Comparison of ENCODE assay signal across 19 mouse cellular contexts in genomic region chr8:12324561-12324960, GRCm38 (mm10). TPM values are rescaled to one million over a fixed set of nuclear protein-coding genes. Genes with fewer than 3 reads are reported as not detected.
A peak's percentile ranks its signal among the peaks of the same experiment; 100 is the strongest.
DNase-seq lines count a peak whose midpoint lies in the region; ATAC-seq and TF ChIP-seq lines count a peak whose summit lies in the region.
"Had no signal": no experiment of that assay in that cellular context is flagged by ENCODE, and none has a peak within 500 bp of the region (broad histone marks: within the 10 kb centered on the region; RNA-seq: fewer than 3 reads in every experiment).

No protein-coding gene starts in this region.

- no peaks in the 10 kb centered on the region for H3K36me3 ChIP-seq in midbrain, embryonic 10.5 days
- H3K36me3 ChIP-seq in midbrain, embryonic 11.5 days (ENCODE audit: control insufficient read depth, insufficient read depth, low read length) = no peaks in the 10 kb centered on the region
- H3K36me3 ChIP-seq in forebrain, embryonic 15.5 days = no peaks in the 10 kb centered on the region
- H3K36me3 ChIP-seq in hindbrain, embryonic 14.5 days (replicated peaks; ENCODE audit: control insufficient read depth, insufficient read depth) = no peaks in the 10 kb centered on the region
- no peaks in the 10 kb centered on the region for H3K36me3 ChIP-seq in myocyte (ENCODE audit: control insufficient read depth, insufficient read depth)

- no peak for DNase-seq in midbrain, embryonic 10.5 days (ENCODE audit: low spot score)
- DNase-seq in midbrain, embryonic 11.5 days (ENCODE audit: low spot score, missing footprints) = no peak
- no peak for DNase-seq in hindbrain, embryonic 14.5 days (ENCODE audit: low spot score)
- no peak for DNase-seq in cerebellum, adult 8-10 months
- no peak for DNase-seq in cerebellum, postnatal 14 days
- DNase-seq: adrenal gland, adult 8-10 months; cerebellum, adult 18-20 months; gastrocnemius, postnatal 36 days; kidney, adult 9 months; liver; lung, adult 18-20 months; right cerebral cortex, postnatal 4 days had no signal

- no peak for ATAC-seq in midbrain, embryonic 11.5 days (ENCODE audit: low FRiP score)
- ATAC-seq in forebrain, embryonic 15.5 days (replicated peaks) = no peak
- no peak for ATAC-seq in hindbrain, embryonic 14.5 days (ENCODE audit: low FRiP score)
- ATAC-seq: CD4-positive, CD25-positive, alpha-beta regulatory T cell, adult 4 months; inflammation-experienced regulatory T-cells, adult 6 months had no signal

- no peak overlapping the region for H3K27ac ChIP-seq in midbrain, embryonic 10.5 days (replicated peaks)
- H3K27ac ChIP-seq in midbrain, embryonic 11.5 days (ENCODE audit: low read depth, low read length) = no peak overlapping the region
- H3K27ac ChIP-seq in forebrain, embryonic 15.5 days (replicated peaks) = peak overlapping the region; percentile 86
- 0 out of 2 replicates have a peak overlapping the region, but pooled peaks have one; percentile 4 for H3K27ac ChIP-seq in hindbrain, embryonic 14.5 days
- H3K27ac ChIP-seq: macrophage had no signal

- peaks cover 50% of the 10 kb centered on the region for H3K4me1 ChIP-seq in midbrain, embryonic 10.5 days
- peaks cover 34% of the 10 kb centered on the region for H3K4me1 ChIP-seq in midbrain, embryonic 11.5 days (ENCODE audit: control insufficient read depth, insufficient read depth, low read length)
- peaks cover 81% of the 10 kb centered on the region for H3K4me1 ChIP-seq in forebrain, embryonic 15.5 days
- peaks cover 48% of the 10 kb centered on the region for H3K4me1 ChIP-seq in hindbrain, embryonic 14.5 days (replicated peaks; ENCODE audit: control insufficient read depth, insufficient read depth, low read length)

- no peaks in the 10 kb centered on the region for H3K9me3 ChIP-seq in midbrain, embryonic 10.5 days (replicated peaks)
- no peaks in the 10 kb centered on the region for H3K9me3 ChIP-seq in midbrain, embryonic 11.5 days (ENCODE audit: control insufficient read depth, low read length)
- no peaks in the 10 kb centered on the region for H3K9me3 ChIP-seq in forebrain, embryonic 15.5 days
- no peaks in the 10 kb centered on the region for H3K9me3 ChIP-seq in hindbrain, embryonic 14.5 days (ENCODE audit: control insufficient read depth, low read length)

- 38% methylated on average over 10 of the region's 10 CpGs for WGBS in midbrain, embryonic 10.5 days
- WGBS in midbrain, embryonic 11.5 days = 31% methylated on average over 10 of the region's 10 CpGs
- 9% methylated on average over 10 of the region's 10 CpGs for WGBS in forebrain, embryonic 15.5 days
- 16% methylated on average over 10 of the region's 10 CpGs for WGBS in hindbrain, embryonic 14.5 days

- no peak for TF ChIP-seq POLR2A in myocyte (IDR thresholded peaks at IDR 0.05; ENCODE audit: insufficient read length, low read depth)

- peaks cover 100% of the 10 kb centered on the region for H3K27me3 ChIP-seq in midbrain, embryonic 10.5 days (ENCODE audit: low read depth, poor library complexity, severe bottlenecking)
- peaks cover 87% of the 10 kb centered on the region for H3K27me3 ChIP-seq in midbrain, embryonic 11.5 days (ENCODE audit: control insufficient read depth, insufficient read depth, low read length)
- 0 out of 2 replicates have a peak, but pooled peaks cover 6% of the 10 kb centered on the region for H3K27me3 ChIP-seq in forebrain, embryonic 15.5 days
- H3K27me3 ChIP-seq in hindbrain, embryonic 14.5 days (ENCODE audit: control insufficient read depth, insufficient read depth, low read length) = peaks cover 48% of the 10 kb centered on the region
- peaks cover 24% of the 10 kb centered on the region for H3K27me3 ChIP-seq in myocyte (ENCODE audit: control insufficient read depth, insufficient read depth, insufficient read length)

- H3ac ChIP-seq in myocyte (ENCODE audit: control insufficient read depth, insufficient read length) = no peak overlapping the region

- 0 out of 2 replicates have a peak overlapping the region, but pooled peaks have one; percentile 21 for H3K4me3 ChIP-seq in midbrain, embryonic 10.5 days
- H3K4me3 ChIP-seq in midbrain, embryonic 11.5 days (ENCODE audit: low read depth, low read length) = no peak overlapping the region
- H3K4me3 ChIP-seq in forebrain, embryonic 15.5 days = peak overlapping the region; percentile 20
- peak overlapping the region; percentile 6 for H3K4me3 ChIP-seq in hindbrain, embryonic 14.5 days (replicated peaks; ENCODE audit: low read length)
- H3K4me3 ChIP-seq in myocyte = no peak overlapping the region

- no peak overlapping the region for H3K4me2 ChIP-seq in midbrain, embryonic 11.5 days
- peak overlapping the region; percentile 33 for H3K4me2 ChIP-seq in forebrain, embryonic 15.5 days (replicated peaks)
- peak overlapping the region; percentile 16; the same call in 1 of the 2 replicates for H3K4me2 ChIP-seq in hindbrain, embryonic 14.5 days (replicated peaks)
- H3K4me2 ChIP-seq in myocyte (ENCODE audit: low read depth) = peak overlapping the region; percentile 24

- no peaks in the 10 kb centered on the region for H3K79me2 ChIP-seq in myocyte (ENCODE audit: control insufficient read depth, insufficient read depth)

- no peak overlapping the region for H3K9ac ChIP-seq in midbrain, embryonic 11.5 days (ENCODE audit: low read length)
- H3K9ac ChIP-seq in forebrain, embryonic 15.5 days (replicated peaks) = peak overlapping the region; percentile 37
- H3K9ac ChIP-seq in hindbrain, embryonic 14.5 days = no peak overlapping the region

TF ChIP-seq in myocyte, 11 proteins besides CTCF, POLR2A, EP300 and RAD21:
- TF ChIP-seq MYOG (IDR thresholded peaks at IDR 0.05; ENCODE audit: control insufficient read depth in 1 of 3, insufficient read depth in 1 of 3, insufficient read length in 2 of 3, low read depth in 2 of 3) = no peak
- TF ChIP-seq TCF12 (IDR thresholded peaks at IDR 0.05; ENCODE audit: insufficient read depth, poor library complexity, severe bottlenecking) = no peak
- TF ChIP-seq SRF (IDR thresholded peaks at IDR 0.05; ENCODE audit: control insufficient read depth, insufficient read length, low read depth) = no peak
- no peak for TF ChIP-seq E2F4 (IDR thresholded peaks at IDR 0.05; ENCODE audit: insufficient read depth)
- no peak for TF ChIP-seq MAX (IDR thresholded peaks at IDR 0.05; ENCODE audit: low read depth)
- TF ChIP-seq CEBPB (IDR thresholded peaks at IDR 0.05; ENCODE audit: insufficient read depth, poor library complexity, severe bottlenecking) = no peak
- TF ChIP-seq MYOD1 (IDR thresholded peaks at IDR 0.05; ENCODE audit: control insufficient read depth in 1 of 3, insufficient read length in 2 of 3, low read depth in 2 of 3) = no peak
- TF ChIP-seq POLR2AphosphoS2 (IDR thresholded peaks at IDR 0.05; ENCODE audit: insufficient read length, low read depth) = no peak

RNA-seq across cellular contexts. Expression of gene A230072I06Rik, which starts 45.9 kb away (rescaled TPM):
- not detected in 2 replicates for polyA plus RNA-seq in midbrain, embryonic 10.5 days (2016; fragmentation: Nextera tagmentation; extraction: Ambion mirVana)
- not detected in 2 replicates for polyA plus RNA-seq in midbrain, embryonic 11.5 days (2014; fragmentation: Nextera tagmentation; extraction: Ambion mirVana)
- 0.29 and 0.45 TPM in 2 replicates for polyA plus RNA-seq in forebrain, embryonic 15.5 days (2015; fragmentation: Nextera tagmentation; extraction: Ambion mirVana)
- not detected in 2 replicates for polyA plus RNA-seq in hindbrain, embryonic 14.5 days (2014; fragmentation: Nextera tagmentation; extraction: Ambion mirVana)
- not detected for polyA plus RNA-seq in myocyte (2012; fragmentation: generic; extraction: Trizol)
- polyA plus RNA-seq: CD4-positive, CD25-positive, alpha-beta regulatory T cell, adult 4 months; heart, embryonic 16.5 days; inflammation-experienced regulatory T-cells, adult 6 months; macrophage; urinary bladder, adult 2 months had no signal

Comparison
In these comparisons a context has a peak if more than half of its experiments do, and no peak if none do; other contexts are left out.
1. H3K4me3 ChIP-seq: peak in midbrain, embryonic 10.5 days (single experiment), forebrain, embryonic 15.5 days (single experiment) and hindbrain, embryonic 14.5 days (single experiment); none in midbrain, embryonic 11.5 days (single experiment) and myocyte (single experiment).
2. H3K27ac ChIP-seq: peak in forebrain, embryonic 15.5 days (single experiment) and hindbrain, embryonic 14.5 days (single experiment); none in midbrain, embryonic 10.5 days (single experiment) and midbrain, embryonic 11.5 days (single experiment).